Mouse (Mus musculus) heart, embryonic 15.5 days (tissue): ENCODE measurements around the gene Gm10190. TPM values are rescaled to one million over a fixed set of nuclear protein-coding genes. Genes with fewer than 3 reads are reported as not detected.

Source experiments
- ATAC-seq: fragments of 200-750 bp; cut with Nextera tagmentation; replicated peaks from 2 replicates; pipeline ENCODE4 v1.8.0; 2017; ENCODE audit warnings: low read depth, moderate TSS enrichment; ENCODE audit not compliant: insufficient number of reproducible peaks, insufficient read depth, low FRiP score
- H3K27ac ChIP-seq: fragments of 300-500 bp; sonication (generic); 2 replicates; pipeline ENCODE4 v1.5.1; 2015; ENCODE audit warnings: mild to moderate bottlenecking, inconsistent platforms
- H3K27me3 ChIP-seq: fragments of 300-500 bp; sonication (generic); 2 replicates; pipeline ENCODE4 v1.6.1; 2015; ENCODE audit warnings: inconsistent platforms
- H3K36me3 ChIP-seq: fragments of 300-500 bp; sonication (generic); 2 replicates; pipeline ENCODE4 v1.6.1; 2015; ENCODE audit warnings: mild to moderate bottlenecking, inconsistent platforms
- H3K4me1 ChIP-seq: fragments of 300-500 bp; sonication (generic); replicated peaks from 2 replicates; pipeline ENCODE4 v1.6.1; 2015; ENCODE audit warnings: inconsistent platforms
- H3K4me2 ChIP-seq: fragments of 300-500 bp; sonication (generic); 2 replicates; pipeline ENCODE4 v1.6.1; 2015; ENCODE audit warnings: inconsistent platforms, mild to moderate bottlenecking, moderate library complexity
- H3K4me3 ChIP-seq: fragments of 300-500 bp; sonication (generic); 2 replicates; pipeline ENCODE4 v1.5.1; 2015; ENCODE audit warnings: mild to moderate bottlenecking, inconsistent platforms
- H3K9ac ChIP-seq: fragments of 300-500 bp; sonication (generic); 2 replicates; pipeline ENCODE4 v1.6.1; 2015; ENCODE audit warnings: mild to moderate bottlenecking, inconsistent platforms
- H3K9me3 ChIP-seq: fragments of 300-500 bp; sonication (generic); replicated peaks from 2 replicates; pipeline ENCODE4 v1.6.1; 2016; ENCODE audit warnings: inconsistent platforms
- WGBS: fragments of 180-500 bp; shearing (Covaris S2); methylation state at CpG from one replicate; pipeline ENCODE4 v1.1.7; 2015; ENCODE audit warnings: mixed read lengths; 5-methylcytosine and 5-hydroxymethylcytosine counted together
- polyA plus RNA-seq: library from polyadenylated mRNA; unstranded; fragments of >200 nt; fragmentation: Nextera tagmentation; extraction: Ambion mirVana; gene quantifications from 2 replicates; pipeline ENCODE4 v1.2.1, GENCODE M21; 2015

The Gm10190 gene
- polyA plus RNA-seq, 1 experiment from 2014 or later: 1.3 TPM

GRCm38 (mm10) chr17:80367276-80367675 is 6.1 kb downstream of the Gm10190 start:
- H3K36me3 ChIP-seq: no peaks in the 10 kb centered on the region
- no peak overlapping the region for H3K27ac ChIP-seq
- no peak overlapping the region for H3K9ac ChIP-seq
- H3K9me3 ChIP-seq: no peaks in the 10 kb centered on the region
- no peak for ATAC-seq
- no peak overlapping the region for H3K4me3 ChIP-seq
- no peak overlapping the region for H3K4me2 ChIP-seq
- no peaks in the 10 kb centered on the region for H3K27me3 ChIP-seq
- H3K4me1 ChIP-seq: no peaks in the 10 kb centered on the region
- WGBS: 85% methylated on average over 5 of the region's 5 CpGs

- Histone ChIP-seq H3K9me3 (no peaks in the 10 kb centered on the region), H3K4me2 (no peak overlapping the region), H3K4me3 (no peak overlapping the region), H3K36me3 (no peaks in the 10 kb centered on the region), H3K27ac (no peak overlapping the region), H3K4me1 (no peaks in the 10 kb centered on the region), H3K9ac (no peak overlapping the region), H3K27me3 (no peaks in the 10 kb centered on the region)
- WGBS: 68% methylated on average over 8 of the region's 8 CpGs
- no peak for ATAC-seq
Observed at GRCm38 (mm10) chr17:80360245-80360644, 13.1 kb downstream of the Gm10190 start.

GRCm38 (mm10) chr17:80347234-80347633 is 26.1 kb downstream of the Gm10190 start:
- H3K4me1 ChIP-seq: no peaks in the 10 kb centered on the region
- WGBS: 36% methylated on average over 6 of the region's 6 CpGs
- H3K36me3 ChIP-seq: no peaks in the 10 kb centered on the region
- ATAC-seq: no peak
- no peak overlapping the region for H3K4me3 ChIP-seq
- H3K27ac ChIP-seq: no peak overlapping the region
- H3K9me3 ChIP-seq: no peaks in the 10 kb centered on the region
- no peak overlapping the region for H3K4me2 ChIP-seq
- H3K27me3 ChIP-seq: no peaks in the 10 kb centered on the region
- no peak overlapping the region for H3K9ac ChIP-seq

GRCm38 (mm10) chr17:80346591-80347125 is 26.7 kb downstream of the Gm10190 start:
- no peaks in the 10 kb centered on the region for H3K9me3 ChIP-seq
- WGBS: 72% methylated on average over 11 of the region's 11 CpGs
- H3K27ac ChIP-seq: no peak overlapping the region
- H3K9ac ChIP-seq: no peak overlapping the region
- no peak overlapping the region for H3K4me2 ChIP-seq
- ATAC-seq: no peak
- no peaks in the 10 kb centered on the region for H3K36me3 ChIP-seq
- no peaks in the 10 kb centered on the region for H3K27me3 ChIP-seq
- H3K4me3 ChIP-seq: no peak overlapping the region
- H3K4me1 ChIP-seq: no peaks in the 10 kb centered on the region

- no peaks in the 10 kb centered on the region for H3K36me3 ChIP-seq
- H3K4me1 ChIP-seq: no peaks in the 10 kb centered on the region
- no peak overlapping the region for H3K9ac ChIP-seq
- WGBS: 67% methylated on average over 4 of the region's 4 CpGs
- no peak for ATAC-seq
- H3K9me3 ChIP-seq: no peaks in the 10 kb centered on the region
- H3K27me3 ChIP-seq: no peaks in the 10 kb centered on the region
- no peak overlapping the region for H3K27ac ChIP-seq
- H3K4me2 ChIP-seq: no peak overlapping the region
- no peak overlapping the region for H3K4me3 ChIP-seq
Observed at GRCm38 (mm10) chr17:80345277-80345676, 28.1 kb downstream of the Gm10190 start.

GRCm38 (mm10) chr17:80332386-80332785 is 41.0 kb downstream of the Gm10190 start:
- Histone ChIP-seq H3K4me2 (no peak overlapping the region), H3K4me1 (no peaks in the 10 kb centered on the region), H3K36me3 (no peaks in the 10 kb centered on the region), H3K9me3 (no peaks in the 10 kb centered on the region), H3K27me3 (no peaks in the 10 kb centered on the region), H3K9ac (no peak overlapping the region), H3K4me3 (no peak overlapping the region), H3K27ac (no peak overlapping the region)
- no peak for ATAC-seq
- WGBS: 67% methylated on average over 2 of the region's 2 CpGs

- ATAC-seq: no peak
Observed at GRCm38 (mm10) chr17:80326431-80326830, 46.9 kb downstream of the Gm10190 start.

GRCm38 (mm10) chr17:80325456-80325855 is 47.9 kb downstream of the Gm10190 start:
- H3K27me3 ChIP-seq: no peaks in the 10 kb centered on the region
- ATAC-seq: no peak
- 64% methylated on average over 4 of the region's 5 CpGs for WGBS

More at GRCm38 (mm10) chr17:80326431-80326830, 46.9 kb downstream of the Gm10190 start:
- Histone ChIP-seq H3K4me2 (no peak overlapping the region), H3K36me3 (no peaks in the 10 kb centered on the region), H3K4me3 (no peak overlapping the region), H3K9me3 (no peaks in the 10 kb centered on the region), H3K4me1 (peaks cover 10% of the 10 kb centered on the region), H3K9ac (no peak overlapping the region), H3K27me3 (no peaks in the 10 kb centered on the region), H3K27ac (no peak overlapping the region)
- 80% methylated on average over 3 of the region's 3 CpGs for WGBS

GRCm38 (mm10) chr17:80324521-80324920 is 48.8 kb downstream of the Gm10190 start:
- no peak for ATAC-seq
- H3K4me3 ChIP-seq: no peak overlapping the region
- no peaks in the 10 kb centered on the region for H3K36me3 ChIP-seq
- peaks cover 10% of the 10 kb centered on the region for H3K4me1 ChIP-seq
- no peak overlapping the region for H3K9ac ChIP-seq
- no peak overlapping the region for H3K27ac ChIP-seq
- 84% methylated on average over 7 of the region's 7 CpGs for WGBS
- no peaks in the 10 kb centered on the region for H3K27me3 ChIP-seq
- H3K9me3 ChIP-seq: no peaks in the 10 kb centered on the region
- no peak overlapping the region for H3K4me2 ChIP-seq

More at GRCm38 (mm10) chr17:80325456-80325855, 47.9 kb downstream of the Gm10190 start:
- H3K4me1 ChIP-seq: peaks cover 10% of the 10 kb centered on the region
- no peak overlapping the region for H3K4me2 ChIP-seq
- no peak overlapping the region for H3K27ac ChIP-seq
- no peak overlapping the region for H3K9ac ChIP-seq
- H3K4me3 ChIP-seq: no peak overlapping the region
- H3K36me3 ChIP-seq: no peaks in the 10 kb centered on the region
- H3K9me3 ChIP-seq: no peaks in the 10 kb centered on the region

GRCm38 (mm10) chr17:80323658-80324057 is 49.7 kb downstream of the Gm10190 start:
- H3K9me3 ChIP-seq: no peaks in the 10 kb centered on the region
- H3K27ac ChIP-seq: no peak overlapping the region
- H3K36me3 ChIP-seq: no peaks in the 10 kb centered on the region
- H3K4me2 ChIP-seq: no peak overlapping the region
- peaks cover 10% of the 10 kb centered on the region for H3K4me1 ChIP-seq
- H3K4me3 ChIP-seq: no peak overlapping the region
- no peak for ATAC-seq
- 50% methylated on average over 8 of the region's 8 CpGs for WGBS
- H3K27me3 ChIP-seq: no peaks in the 10 kb centered on the region
- H3K9ac ChIP-seq: no peak overlapping the region
